Mouse (Mus musculus) Patski (cell line): ENCODE measurements around the gene 3110082J24Rik. TPM values are rescaled to one million over a fixed set of nuclear protein-coding genes. Genes with fewer than 3 reads are reported as not detected.

ENCODE experiments used
- ATAC-seq: fragments of 100-300 bp; one replicate; pipeline ENCODE4 v1.8.0; 2021
- CTCF ChIA-PET: fragments of 350-600 bp; sonication (Branson Sonifier 250); formaldehyde crosslinking; loops from one replicate; lab custom pipeline; 2022; ENCODE audit warnings: inconsistent platforms; lab: Charles Lee
- POLR2A ChIA-PET: fragments of 350-600 bp; sonication (Branson Sonifier 250); formaldehyde crosslinking; loops from one replicate; lab custom pipeline; 2022; ENCODE audit warnings: antibody characterized with exemption, inconsistent platforms; lab: Charles Lee
- DNase-seq: peaks from one replicate; pipeline ENCODE4 v3.0.0-alpha.2; 2011; ENCODE audit warnings: low read depth, low spot score
- H3K27me3 ChIP-seq: fragments of 371-371 bp; one replicate; pipeline ENCODE4 v1.5.1; 2021
- CTCF ChIP-seq: fragments of 100-300 bp; IDR thresholded peaks from one replicate; pipeline ENCODE4 v1.5.1; 2021
- in situ Hi-C: fragments of 300-500 bp; cut with MboI; formaldehyde crosslinking; loops from 3 replicates; pipeline ENCODE4 v1.11.1; 2018; ENCODE audit warnings: low pct_unique_long_range_greater_than_20kb, mixed read lengths
- polyA plus RNA-seq: library from polyadenylated mRNA; unstranded; gene quantifications from one replicate; pipeline ENCODE4 v1.2.3, GENCODE M21; 2021

Gene 3110082J24Rik
- polyA plus RNA-seq = not detected

- in situ Hi-C loops = no loop called here
- no peak for ATAC-seq
- no peak for TF ChIP-seq CTCF
- ChIA-PET POLR2A (no interaction called here), CTCF (no interaction called here)
- H3K27me3 ChIP-seq = peaks cover 13% of the 10 kb centered on the region
- no peak for DNase-seq
Observed at GRCm38 (mm10) chr5:30105668-30106300, at the start of gene 3110082J24Rik. Gene 3110082J24Rik (minus strand): TSS chr5:30106086.

GRCm38 (mm10) chr5:30155395-30155792 lies 49.5 kb upstream of the 3110082J24Rik start:
- ATAC-seq = peak; percentile 50
- H3K27me3 ChIP-seq = no peaks in the 10 kb centered on the region
- CTCF ChIA-PET = interaction anchor here (1.3 to 1.6 kb wide), 2 partner anchors 10 to 25 kb away, joined by 4 to 5 read pairs; no protein-coding TSS in a partner anchor
- POLR2A ChIA-PET = interaction anchor here (0.7 to 1.6 kb wide), 2 partner anchors 15 to 18 kb away, joined by 3 read pairs; no protein-coding TSS in a partner anchor
- DNase-seq = no peak
- no peak for TF ChIP-seq CTCF
- in situ Hi-C loops = no loop called here

GRCm38 (mm10) chr5:30154474-30155394 lies 48.8 kb upstream of the 3110082J24Rik start, which contains the start of the genes Hadha and Hadhb:
Gene Hadha (minus strand): TSS chr5:30155162.
Gene Hadhb (plus strand): TSS chr5:30155248.
- DNase-seq = peak; percentile 66
- no peak for TF ChIP-seq CTCF
- peak; percentile 85 for ATAC-seq
- ChIA-PET CTCF (no interaction called here), POLR2A (no interaction called here)
- in situ Hi-C loops = no loop called here
- no peaks in the 10 kb centered on the region for H3K27me3 ChIP-seq

- H3K27me3 ChIP-seq = no peaks in the 10 kb centered on the region
- ChIA-PET POLR2A (no interaction called here), CTCF (no interaction called here)
- in situ Hi-C loops = no loop called here
- DNase-seq = no peak
- TF ChIP-seq CTCF = no peak
- ATAC-seq = no peak
Observed at GRCm38 (mm10) chr5:30154013-30154412, 48.1 kb upstream of the 3110082J24Rik start.

- no peak for DNase-seq
- in situ Hi-C loops = no loop called here
- no peak for TF ChIP-seq CTCF
- no peak for ATAC-seq
- POLR2A ChIA-PET = no interaction called here
- no peaks in the 10 kb centered on the region for H3K27me3 ChIP-seq
- CTCF ChIA-PET = no interaction called here
Observed at GRCm38 (mm10) chr5:30153222-30153621, 47.3 kb upstream of the 3110082J24Rik start.

- in situ Hi-C loops = no loop called here
- DNase-seq (no peak), ATAC-seq (no peak)
- POLR2A ChIA-PET = no interaction called here
- CTCF ChIA-PET = interaction anchor here (1.0 kb wide), 1 partner anchor 38 kb away, joined by 3 read pairs; no protein-coding TSS in a partner anchor
- TF ChIP-seq CTCF = no peak
- H3K27me3 ChIP-seq = no peaks in the 10 kb centered on the region
Observed at GRCm38 (mm10) chr5:30152413-30152812, 46.5 kb upstream of the 3110082J24Rik start.

- in situ Hi-C loops = no loop called here
- TF ChIP-seq CTCF = no peak
- ATAC-seq (no peak), DNase-seq (no peak)
- ChIA-PET CTCF (interaction anchor here (1.0 kb wide), 1 partner anchor 37 kb away, joined by 3 read pairs; no protein-coding TSS in a partner anchor), POLR2A (interaction anchor here (1.1 kb wide), 1 partner anchor 21 kb away, joined by 3 read pairs; no protein-coding TSS in a partner anchor)
- H3K27me3 ChIP-seq = no peaks in the 10 kb centered on the region
Observed at GRCm38 (mm10) chr5:30152007-30152406, 46.1 kb upstream of the 3110082J24Rik start.

- DNase-seq (no peak), ATAC-seq (no peak)
- no peak for TF ChIP-seq CTCF
- CTCF ChIA-PET = no interaction called here
- POLR2A ChIA-PET = no interaction called here
- in situ Hi-C loops = no loop called here
- H3K27me3 ChIP-seq = no peaks in the 10 kb centered on the region
Observed at GRCm38 (mm10) chr5:30148133-30148920, 42.4 kb upstream of the 3110082J24Rik start.

- POLR2A ChIA-PET = no interaction called here
- CTCF ChIA-PET = no interaction called here
- no peak for TF ChIP-seq CTCF
- no peak for DNase-seq
- ATAC-seq = no peak
- H3K27me3 ChIP-seq = no peaks in the 10 kb centered on the region
- in situ Hi-C loops = no loop called here
Observed at GRCm38 (mm10) chr5:30146526-30146925, 40.6 kb upstream of the 3110082J24Rik start.

- ChIA-PET POLR2A (no interaction called here), CTCF (interaction anchor here (1.6 to 1.7 kb wide), 2 partner anchors 9 to 11 kb away, joined by 3 to 7 read pairs; no protein-coding TSS in a partner anchor)
- no peak for TF ChIP-seq CTCF
- in situ Hi-C loops = no loop called here
- DNase-seq (no peak), ATAC-seq (no peak)
- H3K27me3 ChIP-seq = no peaks in the 10 kb centered on the region
Observed at GRCm38 (mm10) chr5:30138193-30138592, 32.3 kb upstream of the 3110082J24Rik start.
